Mouse (Mus musculus) heart, adult 9 months (tissue): ENCODE measurements around the gene Nub1.
"Not testable (repeated sequence)": the region's sequence is repeated elsewhere in the genome, so short reads cannot be mapped to it uniquely, and the experiment has no call there.

ENCODE experiments used
- DNase-seq, 2 experiments: peaks; one replicate each; pipeline ENCODE4 v3.0.0; 2022; ENCODE audit warnings: low spot score in 2 of 2

Gene Nub1

GRCm38 (mm10) chr5:24685366-24686093 lies at the start of gene Nub1:
TSS of gene Nub1 (plus strand) at chr5:24685532.
- peak; percentile 97 for DNase-seq

DNA sequence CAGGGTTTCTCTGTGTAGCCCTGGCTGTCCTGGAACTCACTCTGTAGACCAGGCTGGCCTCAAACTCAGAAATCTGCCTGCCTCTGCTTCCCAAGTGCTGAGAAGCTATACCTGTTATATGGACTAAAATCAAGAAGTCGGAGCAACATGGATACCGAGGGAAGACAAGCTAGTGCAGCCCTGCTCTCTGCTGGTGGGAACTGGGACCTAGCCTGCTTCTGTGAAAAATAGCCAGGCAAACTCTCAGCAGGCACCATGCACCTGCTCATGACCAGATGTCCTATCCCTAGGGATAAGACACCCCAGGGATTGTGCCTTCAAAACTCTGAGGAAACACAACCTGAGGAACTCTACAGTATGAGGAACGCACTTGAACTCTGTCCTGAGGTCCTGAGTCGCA lies 48.3 kb upstream of the Nub1 start:
- DNase-seq, result no peak

- no peak for DNase-seq
Observed at GRCm38 (mm10) chr5:24638131-24638530, 47.2 kb upstream of the Nub1 start.

DNA sequence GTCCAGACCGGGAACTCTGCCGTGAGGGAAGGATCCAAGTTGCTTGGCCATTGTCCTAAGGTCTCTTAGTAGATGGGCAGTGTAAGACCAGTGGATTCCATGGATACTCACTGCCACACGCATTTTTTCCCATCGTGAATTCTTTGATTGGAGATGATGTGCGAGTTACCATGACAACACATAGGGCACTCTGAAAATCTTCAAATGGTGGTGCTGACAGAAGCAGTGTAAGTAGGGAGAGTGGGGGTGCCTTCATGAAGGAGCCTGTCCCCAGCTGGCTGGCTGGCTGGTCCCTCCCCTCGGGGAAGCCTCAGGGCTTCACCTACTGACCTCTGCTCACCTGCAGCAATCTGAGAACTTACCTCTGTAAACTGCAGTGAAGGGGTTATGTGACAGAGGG lies 46.3 kb upstream of the Nub1 start:
- DNase-seq, result no peak

DNA sequence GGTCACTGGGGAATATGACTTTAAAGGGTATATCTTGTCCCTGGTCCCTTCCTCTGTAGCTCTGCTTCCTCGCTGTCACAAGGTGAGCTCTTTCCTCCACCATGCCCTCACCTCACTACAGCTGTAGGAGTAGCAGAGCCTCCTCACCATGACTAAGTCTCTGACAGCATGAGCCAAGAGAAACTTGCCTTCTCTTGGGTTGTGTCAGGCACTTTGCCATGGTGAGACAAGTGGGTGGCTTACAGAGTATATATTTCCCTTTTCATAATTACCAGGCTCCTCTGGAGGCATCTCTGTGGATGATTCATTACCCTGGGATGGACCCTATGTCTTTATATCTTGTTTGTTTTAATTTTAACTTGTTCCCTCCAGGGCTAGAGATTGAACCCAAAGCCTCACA lies 39.9 kb upstream of the Nub1 start:
- no peak for DNase-seq

DNA sequence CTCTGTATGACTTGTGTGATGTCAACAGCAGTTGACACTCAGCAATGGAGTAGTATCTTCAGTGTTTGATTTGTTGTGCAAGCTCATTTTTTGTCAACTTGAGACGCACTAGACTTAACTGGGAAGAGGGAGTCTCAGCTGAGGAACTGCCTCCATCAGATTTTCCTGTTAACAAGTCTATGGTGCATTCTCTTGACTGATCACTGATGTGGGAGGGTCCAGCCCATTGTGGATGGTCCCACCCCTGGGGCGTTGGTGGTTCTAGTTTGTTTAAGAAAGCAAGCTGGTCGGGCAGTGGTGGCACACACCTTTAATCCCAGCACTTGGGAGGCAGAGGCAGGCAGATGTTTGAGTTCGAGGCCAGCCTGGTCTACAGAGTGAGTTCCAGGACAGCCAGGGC lies 36.1 kb upstream of the Nub1 start:
- DNase-seq, result no peak

DNA sequence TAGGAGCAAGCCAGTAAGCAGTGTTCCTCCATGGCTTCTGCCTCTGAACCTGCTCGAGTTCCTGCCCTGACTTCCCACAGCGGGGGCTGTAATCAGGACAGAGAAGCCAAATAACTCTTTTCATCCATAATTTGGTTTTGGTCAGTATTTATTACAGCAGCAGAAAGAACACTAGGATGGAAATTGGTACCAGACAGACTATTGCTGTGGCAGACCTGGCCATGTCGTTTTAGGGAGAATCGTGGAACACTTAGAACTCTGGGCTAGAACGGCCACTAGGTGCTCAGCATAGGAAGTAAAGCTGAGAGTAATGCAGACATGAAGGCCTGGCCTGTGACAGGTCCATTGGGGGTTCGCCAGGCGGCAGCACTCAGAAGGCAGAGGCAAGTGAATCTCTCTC lies 35.6 kb upstream of the Nub1 start:
- no peak for DNase-seq

GRCm38 (mm10) chr5:24651356-24651755 lies 34.0 kb upstream of the Nub1 start:
- DNase-seq, result no peak

GRCm38 (mm10) chr5:24651768-24652752 lies 33.3 kb upstream of the Nub1 start:
- DNase-seq, result peak; percentile 49 to 71

DNA sequence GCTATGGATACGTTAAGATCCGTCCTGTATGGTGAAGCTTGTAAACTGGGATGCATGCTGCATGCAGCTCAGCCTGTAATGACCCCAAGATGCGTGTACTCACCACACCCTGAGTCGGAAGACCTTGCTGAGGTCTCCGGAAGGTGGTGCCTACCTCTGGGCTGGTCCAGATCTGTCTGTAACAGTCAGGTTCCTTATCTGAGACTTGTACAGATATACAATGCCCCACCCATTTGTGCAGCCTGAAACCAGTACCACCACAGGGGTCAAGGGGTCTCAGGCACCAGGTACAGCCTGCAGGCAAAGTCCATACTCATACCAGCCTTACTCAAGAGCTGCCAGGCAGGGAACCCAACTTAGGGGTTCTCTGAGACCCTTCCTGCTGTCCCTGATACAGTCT lies 32.6 kb upstream of the Nub1 start:
- DNase-seq, result no peak

DNA sequence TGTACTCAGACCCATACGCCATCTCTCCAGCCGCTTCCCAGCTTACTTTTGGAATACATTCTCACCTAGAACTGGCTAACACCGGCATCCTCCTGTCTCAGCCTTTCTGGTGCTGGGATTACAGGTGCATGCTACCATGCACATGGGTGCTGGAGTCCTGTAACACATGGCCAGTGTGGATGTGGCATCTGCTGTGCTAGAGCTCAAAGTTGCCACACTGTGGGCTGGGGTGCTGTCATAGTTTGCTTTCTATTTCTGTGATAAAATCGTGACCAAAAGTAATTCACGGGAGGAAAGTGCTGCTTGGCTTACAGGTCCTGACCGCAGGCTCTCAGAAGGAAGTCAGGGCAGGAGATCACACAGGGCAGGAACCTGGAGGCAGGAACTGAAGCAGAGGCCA lies 30.8 kb upstream of the Nub1 start:
- no peak for DNase-seq

DNA sequence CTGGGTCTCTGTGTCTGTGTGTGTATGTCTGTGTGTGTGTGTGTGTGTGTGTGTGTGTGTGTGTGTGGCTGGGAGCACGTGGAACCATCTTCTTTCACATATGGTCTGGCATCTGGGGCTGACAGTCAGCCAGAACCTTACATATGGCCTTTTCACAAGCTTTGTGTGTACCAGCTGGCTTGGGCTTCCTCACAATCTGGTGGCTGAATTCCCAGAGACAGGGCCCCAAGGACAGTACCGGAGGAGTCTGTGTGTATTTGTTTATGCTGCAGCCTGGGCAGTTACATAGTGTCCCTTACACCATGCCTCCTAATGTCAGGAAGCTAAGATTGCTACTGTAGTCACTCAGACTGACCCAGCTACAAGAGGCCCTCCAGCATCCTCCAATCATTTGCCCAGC lies 28.2 kb upstream of the Nub1 start:
- DNase-seq, result no peak

DNA sequence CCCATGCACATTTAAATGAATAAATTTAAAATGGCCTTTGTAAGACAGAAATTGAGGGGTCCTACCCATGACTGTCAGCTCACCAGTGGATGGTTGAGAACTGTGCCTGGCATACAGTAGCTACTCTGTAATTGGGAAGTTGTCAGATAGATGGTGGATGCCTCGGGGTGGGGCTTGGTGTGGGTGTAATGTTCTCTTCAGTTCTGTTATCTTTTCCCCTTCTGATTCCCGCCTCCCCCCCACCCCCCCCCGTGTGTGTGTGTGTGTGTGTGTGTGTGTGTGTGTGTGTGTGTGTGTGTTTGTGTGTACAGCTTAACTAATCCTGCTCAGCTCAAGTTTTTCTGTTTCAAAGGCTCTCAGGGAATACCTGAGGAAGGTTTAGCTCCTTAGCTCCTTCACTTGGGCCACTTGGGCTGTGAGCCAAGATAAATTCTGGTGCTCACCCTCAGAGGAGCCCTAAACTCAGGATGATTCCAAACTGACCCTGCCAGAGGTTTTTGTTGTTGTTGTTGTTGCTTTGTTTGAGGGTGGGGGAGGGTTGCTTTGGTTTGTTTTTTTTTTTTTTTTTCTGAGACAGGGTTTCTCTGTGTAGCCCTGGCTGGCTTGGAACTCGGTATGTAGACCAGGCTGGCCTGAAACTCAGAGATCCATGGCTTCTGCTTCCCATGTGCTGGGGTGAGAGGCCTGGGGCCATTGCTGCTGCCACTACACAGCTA lies 25.5 kb upstream of the Nub1 start:
- no peak for DNase-seq

DNA sequence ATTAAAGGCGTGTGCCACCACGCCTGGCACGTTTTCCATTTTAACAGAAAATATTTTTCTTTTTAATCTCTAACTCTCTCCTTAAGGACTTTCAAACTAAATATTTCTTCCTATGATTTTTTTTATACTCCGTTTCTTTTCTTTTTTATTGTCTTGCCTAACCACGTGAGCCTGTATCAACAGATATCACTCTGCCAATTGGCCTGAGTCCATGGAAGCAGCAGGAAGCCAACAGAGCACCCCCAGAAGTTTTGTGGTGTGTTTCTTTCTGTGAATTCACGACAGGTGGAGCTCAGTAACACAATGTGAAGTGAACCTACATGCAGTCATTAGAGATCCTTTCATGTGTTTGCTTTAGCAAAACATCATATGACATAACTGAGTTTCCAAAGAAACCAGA lies 23.9 kb upstream of the Nub1 start:
- no peak for DNase-seq

DNA sequence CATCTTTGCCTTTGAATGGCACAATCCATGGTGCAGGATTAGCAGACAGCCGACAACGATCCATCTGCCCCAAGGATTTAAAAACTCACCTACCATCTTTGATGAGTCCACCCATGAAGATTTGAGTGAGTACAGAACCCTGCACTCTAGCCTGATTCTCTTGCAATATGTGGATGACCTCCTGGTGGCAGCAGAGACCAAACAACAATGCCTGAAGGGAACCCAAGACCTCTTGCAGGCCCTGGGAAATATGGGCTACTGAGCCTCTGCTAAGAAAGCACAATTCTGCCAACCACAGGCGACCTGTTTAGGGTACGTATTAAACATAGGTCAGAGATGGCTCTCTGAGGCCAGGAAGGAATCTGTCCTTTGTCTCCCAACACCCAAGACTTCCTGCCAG lies 11.1 kb upstream of the Nub1 start:
- DNase-seq, result peak; percentile 56 to 80

DNA sequence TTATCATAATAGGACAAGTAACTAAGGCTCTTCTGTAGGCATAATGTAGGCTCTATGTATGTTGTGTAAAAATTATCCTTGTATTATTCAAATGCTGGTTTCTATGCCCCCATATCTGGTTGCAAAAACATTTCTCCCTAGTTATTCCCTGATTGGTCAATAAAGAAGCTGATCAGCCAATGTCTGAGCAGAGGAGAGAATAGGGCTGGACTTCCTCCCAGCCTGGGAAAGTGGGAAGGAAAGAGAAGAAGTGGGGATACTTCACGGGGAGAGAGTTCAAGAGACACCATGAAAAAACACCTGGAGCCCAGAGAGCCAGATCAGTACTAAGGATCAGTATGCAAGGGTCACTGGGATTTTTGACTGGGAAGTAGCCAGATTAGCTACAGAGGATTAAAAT lies 3.9 kb upstream of the Nub1 start:
- no peak for DNase-seq

DNA sequence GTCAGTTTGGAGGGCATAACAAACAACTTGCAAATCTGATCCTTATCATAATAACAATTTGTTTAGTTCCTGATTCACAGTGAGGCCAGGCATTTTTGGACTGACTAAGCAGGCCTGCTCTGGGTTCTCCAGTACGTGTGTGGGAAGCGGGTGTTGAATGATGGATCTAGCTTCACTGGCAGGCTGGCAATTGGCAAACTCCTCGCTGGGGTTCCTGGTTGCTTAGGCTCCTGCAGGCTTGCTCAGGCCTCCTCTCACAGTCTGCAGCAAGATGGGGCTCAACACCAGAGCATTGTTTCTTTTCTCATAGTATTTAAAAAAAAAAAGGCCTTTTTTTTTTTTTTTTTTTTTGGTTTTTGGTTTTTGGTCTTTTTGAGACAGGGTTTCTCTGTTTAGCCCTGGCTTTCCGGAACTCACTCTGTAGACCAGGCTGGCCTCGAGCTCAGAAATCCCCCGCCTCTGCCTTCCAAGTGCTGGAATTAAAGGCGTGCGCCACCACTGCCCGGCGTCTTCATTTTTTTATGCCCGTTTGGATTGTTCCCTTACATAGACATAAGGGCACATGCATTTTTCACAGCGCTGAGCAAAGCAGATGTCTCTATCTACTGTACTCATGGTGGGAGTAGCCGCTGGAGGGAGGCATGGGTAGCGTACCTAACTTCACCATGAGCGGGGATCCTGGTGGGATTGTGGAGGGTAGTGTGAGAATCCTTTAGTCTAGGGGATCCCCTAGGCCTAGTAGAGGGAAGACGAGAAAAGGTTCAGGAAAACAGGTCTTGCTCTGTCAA lies 560 bp upstream of the Nub1 start:
- peak; percentile 27 to 29 for DNase-seq

- DNase-seq, result peak in 1 of 2 experiments; percentile 38
Observed at GRCm38 (mm10) chr5:24686176-24686575, 844 bp downstream of the Nub1 start.

- not testable (repeated sequence) for DNase-seq
Observed at GRCm38 (mm10) chr5:24686671-24687420, 1.5 kb downstream of the Nub1 start.

- peak in 1 of 2 experiments; percentile 24 for DNase-seq
Observed at GRCm38 (mm10) chr5:24687696-24688095, 2.4 kb downstream of the Nub1 start.

DNA sequence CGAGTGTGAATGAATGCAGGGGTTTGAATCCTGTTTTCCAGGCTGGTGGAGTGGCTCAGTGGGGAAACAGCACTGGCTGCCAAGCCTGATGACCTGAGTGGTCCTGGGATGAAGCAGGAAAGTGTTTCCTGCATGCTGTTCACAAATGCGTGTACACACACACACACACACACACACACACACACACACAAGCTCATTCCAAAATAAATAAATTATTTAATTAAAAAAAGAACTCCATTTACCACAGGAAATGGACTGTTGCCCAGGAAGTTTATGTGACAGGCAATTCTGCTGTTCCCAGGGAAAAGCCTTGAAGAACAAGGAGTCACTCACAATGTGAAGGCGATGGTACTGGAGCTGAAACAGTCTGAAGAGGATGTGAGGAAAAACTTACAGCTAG lies 11.4 kb downstream of the Nub1 start:
- DNase-seq, result no peak
